Mouse (Mus musculus) fat pad, adult 2 months (tissue): ENCODE measurements around the gene Sema4b.

Source experiments
- DNase-seq: peaks from one replicate; pipeline ENCODE4 v3.0.0-alpha.2; 2011; ENCODE audit warnings: low read depth, low spot score; ENCODE audit errors: extremely low read depth

Sema4b gene

GRCm38 (mm10) chr7:80214459-80214858 lies 27.8 kb downstream of the Sema4b start:
- DNase-seq = no peak

GRCm38 (mm10) chr7:80215398-80215797 lies 28.8 kb downstream of the Sema4b start:
- DNase-seq = no peak

- DNase-seq = no peak
These were observed 29.9 kb downstream of the Sema4b start for GRCm38 (mm10) chr7:80216566-80216965.

GRCm38 (mm10) chr7:80218666-80219065 lies 32.0 kb downstream of the Sema4b start:
- no peak for DNase-seq

- DNase-seq = no peak
These were observed 33.7 kb downstream of the Sema4b start for GRCm38 (mm10) chr7:80220237-80220797.

DNA sequence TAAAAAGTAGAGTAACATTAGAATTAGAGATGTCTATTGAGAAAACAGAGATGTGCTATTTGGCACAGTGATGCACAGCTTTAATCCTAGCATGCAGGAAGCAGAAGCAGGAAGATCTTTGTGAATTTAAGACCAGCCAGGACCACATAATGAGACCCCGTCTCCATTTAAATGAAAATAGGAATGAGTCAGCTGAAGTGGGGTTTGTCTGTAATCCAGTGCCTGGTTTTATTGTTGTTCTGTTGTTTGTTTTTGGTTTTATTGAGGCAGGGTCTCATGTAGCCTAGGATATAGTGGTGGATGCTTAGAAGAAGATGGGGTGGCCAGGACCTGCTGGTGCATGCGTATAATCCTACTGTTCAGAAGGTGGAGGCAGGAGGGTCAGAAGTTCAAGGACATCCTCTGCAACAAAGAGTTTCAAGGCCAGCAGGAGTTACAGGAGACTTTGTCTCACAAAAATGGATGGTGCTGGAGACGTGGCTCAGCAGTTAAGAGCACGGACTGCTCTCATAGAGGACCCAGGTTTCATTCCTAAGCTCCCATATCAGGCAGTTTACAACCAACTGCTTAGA lies 34.6 kb downstream of the Sema4b start:
- DNase-seq = no peak

- DNase-seq = no peak
These were observed 40.4 kb downstream of the Sema4b start for GRCm38 (mm10) chr7:80227065-80227464.

- no peak for DNase-seq
These were observed 43.6 kb downstream of the Sema4b start for GRCm38 (mm10) chr7:80230196-80230595.

GRCm38 (mm10) chr7:80231971-80232488 lies 45.4 kb downstream of the Sema4b start:
- DNase-seq = no peak

GRCm38 (mm10) chr7:80232489-80233029 lies 45.9 kb downstream of the Sema4b start, which contains the start of the genes Cib1 and Gdpgp1:
TSS of gene Cib1 (minus strand) at chr7:80232813.
TSS of gene Gdpgp1 (plus strand) at chr7:80232865.
- no peak for DNase-seq

DNA sequence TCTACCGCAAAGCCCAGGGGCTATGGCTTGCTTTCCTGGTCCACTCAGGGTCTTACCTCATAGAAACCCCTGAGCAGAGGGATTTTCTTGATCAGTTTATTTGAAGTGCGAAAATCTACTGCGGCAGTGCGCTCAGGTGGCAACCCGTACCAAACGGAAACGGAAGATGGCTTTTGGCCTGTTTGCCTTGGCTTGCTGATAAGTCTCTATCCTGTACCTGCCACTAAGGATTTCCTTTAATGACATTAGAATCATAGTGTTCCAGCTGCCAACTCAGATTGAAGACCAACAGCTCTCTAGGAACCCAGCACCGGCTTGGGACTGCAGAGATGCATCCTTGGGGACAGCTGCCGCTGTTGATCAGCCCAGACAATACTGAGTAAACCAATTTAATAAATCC lies 47.2 kb downstream of the Sema4b start:
- no peak for DNase-seq

DNA sequence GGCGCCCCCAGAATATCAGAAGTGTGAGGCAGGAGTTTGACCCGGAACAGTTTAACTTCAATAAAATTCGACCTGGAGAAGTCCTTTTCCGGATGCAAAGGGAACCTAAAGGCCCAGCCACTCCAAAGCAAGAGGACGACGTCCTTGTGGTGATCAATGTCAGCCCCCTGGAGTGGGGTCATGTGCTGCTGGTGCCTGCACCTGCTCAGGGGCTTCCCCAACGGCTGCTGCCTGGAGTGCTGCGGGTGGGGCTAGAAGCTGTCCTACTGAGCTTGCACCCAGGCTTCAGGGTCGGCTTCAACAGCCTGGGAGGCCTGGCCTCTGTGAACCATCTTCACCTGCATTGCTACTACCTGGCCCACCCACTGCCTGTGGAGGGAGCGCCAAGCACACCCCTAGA lies 51.9 kb downstream of the Sema4b start:
- DNase-seq = no peak

DNA sequence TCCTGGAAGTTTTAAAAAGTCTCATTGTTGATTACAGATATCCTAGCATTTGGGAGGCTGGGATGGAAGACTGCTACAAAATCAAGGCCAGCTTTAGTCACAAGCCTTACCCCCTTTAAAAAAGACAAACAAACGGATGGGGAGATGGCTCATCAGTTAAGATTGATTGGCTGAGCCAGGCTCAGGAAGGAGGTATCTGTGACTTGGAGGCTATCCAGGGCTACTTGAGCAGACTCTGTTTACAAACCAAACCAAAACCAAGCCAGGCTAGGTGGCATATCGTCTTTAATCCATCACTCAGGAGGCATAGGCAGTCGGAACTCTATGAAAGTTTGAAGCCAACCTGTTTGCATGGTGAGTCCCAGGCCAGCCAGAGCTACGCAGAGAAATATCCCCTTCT lies 55.0 kb downstream of the Sema4b start:
- DNase-seq = no peak

DNA sequence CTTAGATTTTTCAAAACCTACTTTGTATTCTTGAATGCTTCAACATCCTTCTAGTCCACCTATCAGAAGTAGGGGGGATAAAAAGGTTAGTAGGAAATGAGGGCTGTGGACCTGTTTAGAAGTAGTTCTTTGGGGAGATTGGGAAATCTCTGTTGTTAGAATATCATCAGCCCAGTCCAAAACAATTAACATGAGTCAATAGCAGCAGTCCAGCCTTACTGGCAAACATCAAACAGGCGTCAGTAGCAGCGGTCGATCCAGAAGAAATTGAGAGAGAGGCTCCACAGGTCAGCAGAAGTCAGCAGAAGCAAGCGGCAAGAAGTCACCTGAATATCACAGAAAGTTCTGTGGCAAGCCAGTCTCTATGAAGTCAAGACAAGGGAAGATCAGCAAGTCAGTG lies 58.2 kb downstream of the Sema4b start:
- DNase-seq = no peak

DNA sequence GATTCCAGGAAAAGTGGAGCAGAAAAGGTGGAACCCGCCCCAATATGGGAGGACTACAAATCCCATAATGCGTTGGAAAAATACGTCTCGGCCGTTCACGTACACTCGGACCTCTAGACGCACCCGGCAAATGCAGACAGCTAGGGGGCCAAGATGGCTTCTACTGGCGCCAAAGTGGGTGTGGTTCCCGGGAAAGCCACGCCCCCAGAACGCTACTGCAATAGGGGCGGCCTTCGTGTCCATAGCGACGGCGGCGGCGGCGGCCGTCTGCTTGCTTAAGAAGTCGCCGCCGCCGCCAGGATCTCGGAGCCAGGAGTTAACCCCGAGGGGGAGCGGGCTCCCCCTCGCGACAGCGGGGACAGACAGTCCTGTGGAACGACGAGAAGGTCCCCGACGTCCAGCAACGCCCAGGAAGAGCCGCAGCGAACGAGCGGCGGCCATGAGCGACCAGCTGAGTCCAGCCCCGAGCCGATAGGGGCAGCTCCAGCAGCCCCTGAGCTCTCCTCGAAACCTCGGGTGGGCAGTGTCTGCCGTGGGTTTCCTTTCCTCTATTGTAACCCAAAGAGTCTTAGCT lies 59.6 kb downstream of the Sema4b start, which contains the start of gene Ttll13:
Ttll13 (plus strand) TSS at position 229 of the 574 bp plus-strand sequence.
- DNase-seq = peak; percentile 56

- DNase-seq = no peak
These were observed 60.2 kb downstream of the Sema4b start for GRCm38 (mm10) chr7:80246859-80247258.

DNA sequence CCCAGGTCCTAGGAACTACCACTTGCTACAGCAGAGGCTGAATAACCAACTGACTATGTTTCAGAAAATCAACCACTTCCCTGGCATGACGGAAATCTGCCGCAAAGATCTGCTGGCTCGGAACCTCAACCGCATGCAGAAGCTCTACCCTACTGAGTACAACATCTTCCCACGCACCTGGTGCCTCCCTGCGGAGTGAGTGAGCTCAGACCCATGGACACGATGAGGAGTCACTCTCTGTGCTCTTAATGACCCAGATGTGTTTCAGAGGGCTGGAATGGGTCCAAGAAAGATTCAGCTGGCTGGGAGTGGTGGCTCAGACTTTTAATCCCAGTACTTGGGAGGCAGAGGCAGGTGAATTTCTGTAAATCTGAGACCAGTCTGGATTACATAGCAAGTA lies 65.8 kb downstream of the Sema4b start:
- DNase-seq = no peak

DNA sequence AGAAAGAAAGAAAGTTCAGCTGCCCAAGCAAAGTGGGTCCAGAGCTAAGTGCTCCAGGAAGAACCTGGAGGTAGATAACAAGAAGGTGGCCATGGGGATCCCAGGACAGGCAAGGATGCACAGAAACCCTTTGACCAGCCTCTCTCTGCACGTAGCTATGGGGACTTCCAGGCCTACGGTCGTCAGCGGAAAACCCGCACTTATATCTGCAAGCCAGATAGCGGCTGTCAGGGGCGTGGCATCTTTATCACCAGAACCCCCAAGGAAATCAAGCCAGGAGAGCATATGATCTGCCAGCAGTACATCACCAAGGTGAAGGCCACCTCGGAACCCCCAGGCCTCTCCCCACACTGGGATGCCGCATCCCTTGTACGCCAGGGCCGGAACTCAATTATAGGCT lies 66.2 kb downstream of the Sema4b start:
- DNase-seq = no peak

DNA sequence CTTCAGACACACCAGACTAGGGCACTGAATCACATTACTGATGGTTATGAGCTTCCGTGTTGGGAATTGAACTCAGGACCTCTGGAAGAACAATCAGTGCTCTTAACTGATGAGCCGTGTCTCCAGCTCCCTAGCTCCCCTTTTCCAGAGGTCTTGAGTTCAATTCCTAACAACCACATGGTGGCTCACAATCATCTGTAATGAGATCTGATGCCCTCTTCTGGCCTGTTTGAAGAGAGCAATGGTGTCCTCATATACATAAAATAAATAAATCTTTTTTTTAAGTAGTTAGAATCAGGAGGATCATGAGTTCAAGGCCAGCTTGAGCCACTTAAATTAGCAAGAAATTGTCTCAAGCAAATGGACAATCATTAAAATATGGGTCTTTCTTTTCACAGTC lies 69.3 kb downstream of the Sema4b start:
- no peak for DNase-seq

DNA sequence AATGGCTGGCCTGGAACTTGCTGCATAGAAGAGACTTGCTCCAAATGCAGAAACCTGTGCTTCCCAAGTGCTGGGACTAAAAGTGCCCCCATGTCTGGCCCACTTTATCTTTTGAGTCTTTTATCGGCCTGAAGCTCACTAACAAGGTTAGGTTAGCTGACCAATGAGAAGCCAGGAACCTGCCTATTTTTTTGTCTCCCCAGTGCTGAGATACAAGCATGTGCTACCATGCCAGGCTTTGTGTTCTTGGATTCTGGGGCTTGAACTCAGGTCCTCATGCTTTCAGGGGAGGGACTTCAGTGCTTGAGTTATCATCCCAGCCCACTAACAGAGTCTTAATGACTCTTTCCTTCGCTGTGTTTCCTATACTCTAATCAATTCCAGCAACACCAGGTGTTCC lies 71.1 kb downstream of the Sema4b start:
- no peak for DNase-seq

DNA sequence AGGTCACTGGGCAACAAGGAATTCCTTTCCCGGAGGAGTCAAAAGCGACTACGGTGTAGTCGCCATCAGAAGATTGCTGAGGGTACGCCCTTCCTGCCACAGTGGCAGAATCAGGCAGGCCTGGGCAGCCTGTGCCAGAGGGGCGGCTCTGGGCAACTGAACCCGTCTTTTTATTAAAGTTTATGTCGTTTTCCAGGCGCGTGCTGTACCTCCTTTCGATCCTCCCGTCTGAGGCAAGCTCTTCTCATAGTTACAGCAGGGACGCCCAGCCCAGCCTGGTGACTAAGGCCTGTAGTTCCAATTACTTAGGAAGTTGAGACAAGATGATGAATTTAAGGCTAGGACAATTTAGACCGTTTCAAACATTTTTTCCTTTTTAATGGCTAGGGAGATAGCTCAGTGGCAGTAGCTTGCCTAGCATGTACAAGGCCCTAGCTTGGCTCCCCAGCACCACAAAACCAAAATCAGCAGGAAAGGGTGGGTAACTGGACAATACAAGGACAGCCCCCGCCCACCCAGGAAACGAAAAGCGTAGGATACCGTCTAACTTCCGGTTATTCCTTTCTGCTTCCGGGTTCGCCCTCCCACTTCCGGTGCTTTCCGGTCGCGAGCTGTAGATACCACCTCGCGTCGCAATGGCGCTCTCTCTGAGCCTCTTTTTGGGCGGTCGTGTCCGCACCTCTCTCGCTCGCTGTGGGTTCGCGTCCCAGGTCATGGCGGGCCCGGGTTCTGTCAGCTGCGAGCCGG lies 74.2 kb downstream of the Sema4b start, which contains the start of gene Ngrn:
Ngrn (plus strand) TSS at position 591 of the 747 bp plus-strand sequence.
- DNase-seq = no peak
